Mouse (Mus musculus): ENCODE data around the gene Gm14393. TPM values are rescaled to one million over a fixed set of nuclear protein-coding genes. Genes with fewer than 3 reads are reported as not detected.

The Gm14393 gene
- not detected for polyA plus RNA-seq (2017; shearing (Covaris generic))

DNA sequence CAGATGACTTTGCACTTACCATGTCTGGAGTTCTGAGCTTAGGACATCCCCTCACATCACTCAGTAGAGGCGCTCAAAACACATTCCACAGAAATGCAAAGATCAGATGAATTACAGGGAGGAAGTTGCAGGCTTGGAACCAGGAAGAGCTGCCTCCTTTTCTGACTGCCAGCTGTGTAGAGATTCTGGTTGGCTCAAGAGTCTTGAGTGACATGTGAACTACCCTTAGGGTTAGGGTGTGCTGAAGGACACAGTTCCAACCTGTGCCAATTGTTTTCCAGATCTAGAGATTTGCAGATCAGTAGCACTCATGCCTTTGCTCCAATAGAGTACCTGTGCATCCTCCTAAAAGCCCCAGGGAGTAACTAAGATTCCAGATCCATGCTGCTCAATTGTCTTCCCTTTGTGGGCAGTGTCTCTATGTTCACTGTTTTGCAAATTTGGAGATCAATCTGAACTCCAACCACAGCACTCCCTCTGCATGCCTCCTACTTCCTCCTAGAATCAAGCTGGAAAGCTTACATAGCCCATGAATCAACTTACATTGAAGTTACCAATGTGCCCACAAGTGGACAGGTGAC, at the start of gene Gm14393:
Gene Gm14393, minus strand, starts transcription at position 101 of the 581 bp plus-strand sequence.

Other genes starting within 250 kb of the Gm14393 start
- not detected for gene Gm14444, start 57.5 kb downstream of the Gm14393 start, polyA plus RNA-seq (2017; shearing (Covaris generic))
- gene Gm14399, start 74.2 kb upstream of the Gm14393 start, polyA plus RNA-seq (2017; shearing (Covaris generic)), result 5.3 TPM
- not detected for gene Gm14443, start 108.1 kb upstream of the Gm14393 start, polyA plus RNA-seq (2017; shearing (Covaris generic))
- gene Gm14391, start 139.1 kb upstream of the Gm14393 start, polyA plus RNA-seq (2017; shearing (Covaris generic)), result 2.5 TPM
- gene Gm14440, start 207.3 kb upstream of the Gm14393 start, polyA plus RNA-seq (2017; shearing (Covaris generic)), result 0.62 TPM